Mouse (Mus musculus) cortical plate, adult 2 months (tissue): ENCODE data around the gene Ptch2. TPM values are rescaled to one million over a fixed set of nuclear protein-coding genes. Genes with fewer than 3 reads are reported as not detected.

Source experiments
- H3K27ac ChIP-seq: fragments of 200-500 bp; 2 replicates; pipeline ENCODE4 v1.5.1; 2012; ENCODE audit warnings: low read length, control low read depth, inconsistent platforms; ENCODE audit not compliant: insufficient read depth
- H3K4me1 ChIP-seq: fragments of 200-500 bp; 2 replicates; pipeline ENCODE4 v1.6.1; 2011; ENCODE audit warnings: low read length; ENCODE audit not compliant: control insufficient read depth, insufficient read depth
- H3K4me3 ChIP-seq: fragments of 200-500 bp; 2 replicates; pipeline ENCODE4 v1.5.1; 2011; ENCODE audit warnings: mild to moderate bottlenecking, low read length, control low read depth; ENCODE audit not compliant: insufficient read depth
- CTCF ChIP-seq: fragments of 200-500 bp; IDR thresholded peaks from 2 replicates; pipeline ENCODE4 v1.5.1; 2011; ENCODE audit warnings: mild to moderate bottlenecking, control low read depth, low read length; ENCODE audit not compliant: insufficient read depth; ENCODE audit errors: extremely low read depth
- POLR2A ChIP-seq: fragments of 200-500 bp; IDR thresholded peaks from 2 replicates; pipeline ENCODE4 v1.6.1; 2011; ENCODE audit warnings: mild to moderate bottlenecking, low read length, control low read depth; ENCODE audit not compliant: insufficient read depth; ENCODE audit errors: extremely low read depth
- polyA plus RNA-seq: library from polyadenylated mRNA; depleted of rRNA; stranded (reverse); fragments of >200 nt; gene quantifications from 2 replicates; pipeline ENCODE4 v1.2.3, GENCODE M21; 2012

The Ptch2 gene
- polyA plus RNA-seq, 1 experiment: 1.8 TPM

DNA sequence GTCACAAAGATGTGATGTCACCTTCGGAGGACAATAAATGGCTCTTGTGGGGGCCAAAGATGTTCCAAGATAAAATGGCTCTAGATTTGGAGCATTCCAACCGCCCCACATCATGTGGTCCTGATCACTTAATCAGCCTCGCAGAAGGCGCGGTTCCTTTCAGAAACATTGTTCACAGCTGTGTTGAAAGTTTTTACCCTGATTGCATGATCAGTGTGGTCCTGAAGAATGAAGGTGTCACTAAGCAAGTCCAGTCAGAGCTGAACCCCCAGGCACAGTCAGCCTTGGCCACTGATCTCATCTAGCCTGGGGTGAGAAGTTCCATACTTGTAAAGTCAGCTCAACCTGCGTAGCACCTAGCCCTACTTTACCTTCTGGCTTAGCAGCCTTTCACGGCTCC is 22.1 kb downstream of the Ptch2 start:
- H3K27ac ChIP-seq: no peak overlapping the region
- TF ChIP-seq CTCF (no peak), POLR2A (no peak)
- H3K4me1 ChIP-seq: no peaks in the 10 kb centered on the region
- no peak overlapping the region for H3K4me3 ChIP-seq

DNA sequence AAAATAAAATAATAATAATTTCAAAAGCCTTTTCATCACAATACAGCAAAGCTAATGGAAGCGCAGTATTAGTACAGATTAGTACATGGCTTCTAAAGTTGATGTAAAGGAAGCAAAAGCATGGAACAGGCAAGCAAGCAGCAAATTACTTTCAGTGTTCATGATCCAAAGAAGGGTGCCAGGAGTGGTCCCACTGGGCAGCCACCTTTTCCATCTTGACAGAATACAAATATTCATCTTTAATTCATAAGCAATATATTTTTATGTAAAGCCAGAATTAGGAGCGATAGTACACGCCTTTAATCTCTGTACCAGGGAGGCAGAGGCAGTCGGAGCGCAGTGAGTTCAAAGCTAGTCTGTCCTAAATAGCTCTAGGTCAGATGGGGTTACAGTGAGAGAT is 23.8 kb downstream of the Ptch2 start:
- H3K27ac ChIP-seq: peak overlapping the region; percentile 18; the same call in 1 of the 2 replicates
- no peak for TF ChIP-seq CTCF
- TF ChIP-seq POLR2A: no peak
- no peaks in the 10 kb centered on the region for H3K4me1 ChIP-seq

DNA sequence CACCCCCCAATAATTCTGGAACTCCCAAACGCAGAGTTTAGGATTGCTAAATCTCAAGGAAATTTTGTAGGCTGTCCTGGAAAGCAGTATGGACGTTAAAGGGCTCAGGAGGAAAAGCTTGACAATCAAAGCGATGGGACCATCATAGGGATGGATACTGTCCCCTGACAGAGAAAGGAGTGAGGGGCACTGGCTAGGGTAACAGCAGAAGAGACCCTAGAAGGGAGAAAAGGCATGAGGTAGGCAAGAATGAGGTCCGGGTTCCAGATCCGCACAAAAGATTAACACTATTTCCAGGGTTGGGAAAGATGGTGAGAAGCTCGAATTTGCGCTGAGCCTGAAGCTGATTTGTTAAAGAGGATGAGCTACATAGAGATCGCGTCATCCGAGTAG is 24.2 kb downstream of the Ptch2 start:
- TF ChIP-seq CTCF (no peak), POLR2A (no peak)
- peak overlapping the region; percentile 18 for H3K27ac ChIP-seq
- 0 out of 2 replicates have a peak, but pooled peaks cover 3% of the 10 kb centered on the region for H3K4me1 ChIP-seq
- H3K4me3 ChIP-seq: peak overlapping the region; percentile 30

More for the DNA sequence above, 23.8 kb downstream of the Ptch2 start:
- peak overlapping the region; percentile 30; the same call in 1 of the 2 replicates for H3K4me3 ChIP-seq

DNA sequence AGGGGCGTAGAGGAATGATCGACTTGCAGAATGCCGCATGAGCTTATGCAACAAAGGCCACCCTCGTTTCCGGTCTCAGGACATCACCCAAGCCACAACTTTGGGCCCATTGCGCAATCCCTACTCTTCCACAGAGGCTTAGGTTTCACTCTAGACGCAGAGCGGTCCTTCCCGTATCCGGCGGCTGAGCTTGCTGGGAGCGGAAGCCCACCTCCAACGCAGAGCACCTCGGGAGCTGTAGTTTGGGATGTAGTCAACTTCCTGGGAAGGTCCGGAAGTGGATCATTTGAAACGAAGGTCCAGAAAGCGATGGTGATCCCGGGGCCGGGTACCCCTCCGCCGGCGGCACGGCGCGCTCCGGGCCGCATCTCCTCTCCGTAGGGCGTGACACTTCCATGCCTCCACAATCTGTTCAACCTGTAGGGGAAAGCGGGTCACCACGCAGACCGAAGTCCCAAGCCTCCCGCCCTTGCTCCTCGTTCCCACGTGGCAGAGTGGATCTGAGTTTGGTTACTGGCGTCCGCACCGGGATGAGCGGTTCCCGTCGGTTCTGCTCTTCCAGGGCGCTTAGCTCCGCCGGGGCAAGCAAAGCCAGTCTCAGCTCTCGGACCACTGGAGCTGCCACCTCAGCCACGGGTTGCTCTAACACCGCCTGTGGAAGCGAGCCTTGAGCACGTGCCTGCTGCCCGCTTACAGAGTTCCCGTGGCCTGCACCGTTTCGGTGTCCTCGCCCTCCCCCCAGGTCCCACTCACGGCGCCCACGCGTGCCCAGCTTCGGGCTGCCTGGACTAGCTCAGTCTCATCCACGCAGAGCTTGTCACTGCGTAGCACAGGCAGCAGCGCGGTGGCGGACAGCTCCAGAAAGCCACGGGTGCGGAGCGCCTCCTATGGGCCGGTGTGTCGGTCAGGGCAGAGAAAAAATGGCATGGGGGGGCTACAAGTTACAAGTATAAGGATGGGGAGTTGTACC is 24.9 kb downstream of the Ptch2 start:
- TF ChIP-seq POLR2A: peak; percentile 95
- TF ChIP-seq CTCF: peak; percentile 73
- H3K27ac ChIP-seq: peak overlapping the region; percentile 51
- H3K4me3 ChIP-seq: peak overlapping the region; percentile 30
- H3K4me1 ChIP-seq: peaks cover 5% of the 10 kb centered on the region; the same call in 1 of the 2 replicates

DNA sequence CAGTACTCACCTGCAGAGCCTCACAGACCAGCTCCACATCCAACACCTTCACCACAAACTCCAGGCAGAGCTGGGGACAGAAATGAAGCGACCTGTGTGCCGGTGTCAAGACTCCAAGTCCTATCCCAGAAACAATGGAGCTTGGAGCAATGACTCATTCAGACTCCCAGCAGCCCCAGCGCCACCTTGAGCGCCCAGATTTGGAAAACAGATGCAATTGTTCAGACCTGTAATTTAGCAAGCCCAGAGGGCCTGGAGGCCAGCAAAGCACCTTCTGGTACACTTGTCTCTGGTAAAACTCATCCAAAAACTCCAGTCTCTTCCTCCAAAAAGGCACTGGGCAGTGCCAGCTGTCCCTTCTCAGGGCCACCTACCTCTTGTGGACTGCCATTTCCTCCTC is 26.3 kb downstream of the Ptch2 start:
- Histone ChIP-seq H3K27ac (no peak overlapping the region), H3K4me3 (no peak overlapping the region), H3K4me1 (peaks cover 7% of the 10 kb centered on the region; the same call in 1 of the 2 replicates)
- TF ChIP-seq CTCF (no peak), POLR2A (no peak)

DNA sequence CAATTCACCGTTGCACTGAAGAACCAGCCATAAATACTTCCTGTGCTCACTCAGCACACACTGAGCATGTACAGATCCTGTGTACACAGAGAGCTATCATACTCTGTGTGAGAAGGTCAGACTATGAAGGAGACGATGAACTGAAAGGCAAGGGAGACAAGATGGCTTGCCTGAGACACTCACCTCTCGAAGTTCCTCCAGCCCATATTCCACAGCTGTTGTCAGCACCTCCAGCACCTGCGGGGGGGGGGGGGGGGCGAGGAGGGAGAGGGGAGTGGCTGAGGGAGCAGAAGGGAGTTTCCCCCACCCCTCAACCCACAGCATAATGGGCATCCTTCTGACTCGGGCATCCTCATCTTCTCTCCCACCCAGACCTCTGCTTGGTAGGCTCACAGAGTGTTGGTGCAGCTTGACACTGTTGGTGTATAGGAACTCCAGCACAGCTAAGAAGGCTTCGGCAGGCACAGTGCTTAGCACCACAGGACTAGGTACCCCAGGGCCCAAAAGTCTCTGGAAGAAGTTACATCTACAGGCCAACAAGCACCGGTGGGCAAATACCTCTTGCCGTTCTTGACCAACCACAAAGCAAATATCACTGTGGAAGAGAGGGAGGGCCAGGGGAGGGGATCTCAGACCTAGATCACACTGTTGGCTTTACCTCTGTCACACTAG is 27.8 kb downstream of the Ptch2 start:
- H3K27ac ChIP-seq: no peak overlapping the region
- H3K4me1 ChIP-seq: peaks cover 7% of the 10 kb centered on the region; the same call in 1 of the 2 replicates
- H3K4me3 ChIP-seq: no peak overlapping the region
- TF ChIP-seq POLR2A: no peak
- no peak for TF ChIP-seq CTCF

DNA sequence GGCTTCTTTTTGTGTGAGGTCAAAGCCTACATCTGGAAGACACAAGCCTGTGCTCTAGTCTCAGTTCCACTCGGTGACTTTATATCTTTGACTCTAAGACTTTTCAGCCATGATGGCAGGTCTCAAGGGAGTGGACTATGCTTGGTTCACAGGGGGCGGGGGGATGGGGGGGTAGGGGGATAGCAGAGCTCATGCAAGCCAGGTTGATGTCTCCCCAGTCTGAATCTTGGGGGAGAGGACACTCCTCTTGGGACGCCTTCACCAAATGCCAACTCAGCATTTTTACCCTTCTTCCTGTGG is 28.3 kb downstream of the Ptch2 start:
- Histone ChIP-seq H3K4me1 (peaks cover 7% of the 10 kb centered on the region; the same call in 1 of the 2 replicates), H3K27ac (no peak overlapping the region), H3K4me3 (no peak overlapping the region)
- TF ChIP-seq CTCF: no peak
- TF ChIP-seq POLR2A: no peak

DNA sequence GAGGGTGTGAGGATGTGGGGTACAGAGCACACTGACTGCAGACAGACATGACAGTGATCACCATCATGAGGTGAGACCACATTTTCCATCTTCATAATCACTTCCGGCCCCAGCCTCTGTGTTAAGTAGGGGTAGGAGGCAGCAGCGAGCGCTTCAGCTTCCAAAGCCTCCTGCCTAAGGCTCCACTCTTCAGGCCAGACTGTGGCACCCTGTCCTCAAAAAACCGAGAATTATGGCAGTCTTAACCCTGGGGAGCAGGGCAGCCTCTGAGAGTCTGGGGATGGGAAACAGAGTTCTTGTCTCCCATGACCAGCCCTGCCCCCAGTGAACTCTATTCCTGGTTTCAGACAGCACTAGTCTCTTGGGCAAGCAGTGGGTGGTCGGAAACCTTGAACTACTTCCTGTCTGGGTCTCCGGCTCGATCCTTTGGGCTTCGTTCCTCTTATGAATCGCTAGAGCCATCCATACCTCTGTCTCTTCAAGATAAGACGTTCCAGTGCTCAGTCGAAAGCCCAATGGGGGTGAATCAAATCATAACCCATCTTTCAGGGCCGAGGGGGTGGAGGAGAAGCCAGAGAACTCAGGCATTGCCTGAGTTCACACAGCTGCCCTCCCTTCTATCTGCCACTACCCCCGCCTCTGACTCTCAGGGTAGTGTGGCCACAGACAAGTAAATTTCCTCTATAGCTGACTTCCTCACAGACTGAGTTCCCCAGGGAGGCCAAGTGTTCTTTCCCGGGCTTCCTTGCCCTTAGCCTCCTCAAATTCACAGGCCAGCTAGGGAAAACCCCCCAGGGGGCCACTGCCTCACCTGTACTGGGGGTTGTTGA is 28.9 kb downstream of the Ptch2 start:
- no peak for TF ChIP-seq POLR2A
- TF ChIP-seq CTCF: no peak
- H3K27ac ChIP-seq: peak overlapping the region; percentile 97
- peaks cover 7% of the 10 kb centered on the region; the same call in 1 of the 2 replicates for H3K4me1 ChIP-seq
- no peak overlapping the region for H3K4me3 ChIP-seq

DNA sequence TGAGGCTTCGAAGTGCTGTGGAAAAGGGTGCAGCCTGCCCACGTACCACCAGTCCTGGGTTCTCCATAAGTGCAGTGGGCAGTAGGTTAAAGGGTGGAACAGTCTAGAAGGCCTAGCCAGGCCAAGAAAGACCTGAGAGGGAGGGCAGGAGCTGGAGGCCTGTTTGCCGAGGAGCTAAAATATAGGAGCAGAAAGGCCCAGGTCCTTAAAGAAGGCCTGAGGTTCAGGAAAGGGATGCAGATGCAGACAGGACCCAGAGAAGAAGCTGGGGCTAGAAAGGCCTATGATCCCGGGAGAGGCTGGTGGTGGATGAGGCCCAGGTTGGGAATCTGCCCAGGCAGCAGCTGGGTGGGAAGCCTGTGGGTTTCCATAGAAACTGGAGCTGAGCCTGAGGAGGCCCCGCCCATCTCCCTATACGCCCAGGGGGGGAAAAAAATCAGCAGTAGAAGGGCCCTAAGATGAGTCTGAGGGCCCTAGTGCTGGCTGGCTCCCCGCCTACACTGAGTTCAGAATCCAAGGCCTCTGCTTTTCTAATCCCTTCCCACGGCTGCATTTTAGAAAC is 29.6 kb downstream of the Ptch2 start, which contains the start of gene Btbd19:
TSS of gene Btbd19 (minus strand) at position 378 of the 562 bp plus-strand sequence.
- Histone ChIP-seq H3K4me3 (no peak within 1 kb of the TSS), H3K4me1 (peaks cover 7% of the 10 kb centered on the region; the same call in 1 of the 2 replicates), H3K27ac (peak within 1 kb of the TSS; percentile 97)
- TF ChIP-seq POLR2A (0 out of 2 replicates have a peak, but pooled peaks have one; percentile 9), CTCF (no peak)
